Mouse (Mus musculus) heart, adult 2 months (tissue): ENCODE measurements around the gene C8a. TPM values are rescaled to one million over a fixed set of nuclear protein-coding genes. Genes with fewer than 3 reads are reported as not detected.
A peak's percentile ranks its signal among the peaks of the same experiment; 100 is the strongest.

Experiments used
- DNase-seq, 2 experiments: peaks; one replicate each; pipeline ENCODE4 v3.0.0; 2021
- H3K27ac ChIP-seq: fragments of 200-600 bp; 2 replicates; pipeline ENCODE4 v1.8.1; 2022
- H3K27me3 ChIP-seq: fragments of 200-500 bp; 2 replicates; pipeline ENCODE4 v1.6.1; 2012; ENCODE audit warnings: mild to moderate bottlenecking, low read length, inconsistent platforms, mixed read lengths; ENCODE audit not compliant: control insufficient read depth, insufficient read depth
- H3K36me3 ChIP-seq: fragments of 200-500 bp; 2 replicates; pipeline ENCODE4 v1.6.1; 2012; ENCODE audit warnings: low read length, inconsistent platforms; ENCODE audit not compliant: control insufficient read depth, insufficient read depth
- H3K4me1 ChIP-seq: fragments of 200-500 bp; 2 replicates; pipeline ENCODE4 v1.6.1; 2011; ENCODE audit warnings: low read length; ENCODE audit not compliant: control insufficient read depth, insufficient read depth
- H3K4me3 ChIP-seq: fragments of 200-600 bp; 2 replicates; pipeline ENCODE4 v1.8.1; 2022
- H3K79me2 ChIP-seq: fragments of 200-500 bp; replicated peaks from 2 replicates; pipeline ENCODE4 v1.6.1; 2012; ENCODE audit warnings: mild to moderate bottlenecking, inconsistent platforms, low read length, moderate library complexity, mixed read lengths; ENCODE audit not compliant: control insufficient read depth, insufficient read depth
- H3K9ac ChIP-seq: fragments of 200-500 bp; 2 replicates; pipeline ENCODE4 v1.6.1; 2012; ENCODE audit warnings: low read depth, mild to moderate bottlenecking, control low read depth, inconsistent platforms, low read length, mixed read lengths
- CTCF ChIP-seq: fragments of 200-600 bp; IDR thresholded peaks from 2 replicates; pipeline ENCODE4 v1.8.1; 2022; ENCODE audit warnings: antibody characterized with exemption, mild to moderate bottlenecking, moderate library complexity
- EP300 ChIP-seq: fragments of 200-500 bp; IDR thresholded peaks from 2 replicates; pipeline ENCODE4 v1.6.1; 2011; ENCODE audit warnings: low read depth, low read length, control low read depth; ENCODE audit not compliant: insufficient read depth
- POLR2A ChIP-seq: fragments of 200-500 bp; IDR thresholded peaks from 2 replicates; pipeline ENCODE4 v1.6.1; 2011; ENCODE audit warnings: mild to moderate bottlenecking, low read depth, low read length, control low read depth; ENCODE audit not compliant: insufficient read depth
- WGBS: fragments of 180-500 bp; shearing (Covaris S2); methylation state at CpG from one replicate; pipeline ENCODE4 v1.1.7; 2018; 5-methylcytosine and 5-hydroxymethylcytosine counted together
- intact Hi-C: fragments of 180-260 bp; cut with DNase I; formaldehyde crosslinking; loops from one replicate; pipeline ENCODE4 v1.15.1; 2025
- long read RNA-seq: library from polyadenylated mRNA; stranded (forward); transcript quantifications from one replicate; pipeline ENCODE4 v2.0.0, GENCODE M21; 2021
- polyA plus RNA-seq: library from polyadenylated mRNA; depleted of rRNA; stranded (reverse); fragments of >200 nt; gene quantifications from 2 replicates; pipeline ENCODE4 v1.2.3, GENCODE M21; 2012; rRNA removed
- total RNA-seq, 2 experiments: library from RNA; stranded (reverse); gene quantifications; 2 replicates each; pipeline ENCODE4 v1.2.3; 2021

Gene C8a
- total RNA-seq, result not detected
- not detected in 2 replicates for polyA plus RNA-seq
- long read RNA-seq, result 0 reads

DNA sequence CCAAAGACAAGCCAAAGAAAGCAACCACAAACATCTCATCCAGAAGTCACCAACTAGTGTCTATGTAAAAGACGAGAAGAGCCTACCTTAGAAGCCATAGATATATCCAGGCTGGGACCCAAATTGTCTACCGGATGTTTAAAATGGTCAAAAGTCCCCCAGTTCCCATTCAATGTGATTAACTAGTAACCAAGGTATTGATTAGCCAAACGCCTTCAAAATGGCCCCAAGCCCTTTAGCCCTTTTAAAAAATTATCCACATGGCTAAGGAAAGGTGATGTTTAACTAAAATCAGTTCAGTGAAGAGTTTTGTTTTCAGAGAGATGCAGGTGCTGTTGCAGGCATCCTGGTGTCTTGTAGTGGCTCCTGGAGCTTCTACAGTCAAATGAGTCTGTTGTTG is at the start of gene C8a:
C8a (minus strand) TSS at position 76 of the 400 bp plus-strand sequence.
- Histone ChIP-seq H3K27me3 (no peaks in the 10 kb centered on the region), H3K4me1 (no peaks in the 10 kb centered on the region), H3K36me3 (no peaks in the 10 kb centered on the region), H3K27ac (no peak within 1 kb of the TSS), H3K9ac (no peak within 1 kb of the TSS), H3K79me2 (no peaks in the 10 kb centered on the region), H3K4me3 (no peak within 1 kb of the TSS)
- TF ChIP-seq CTCF, result no peak
- no peak for TF ChIP-seq POLR2A
- no peak for TF ChIP-seq EP300
- intact Hi-C loops, result no loop called here
- 74% methylated on average over 3 of the region's 3 CpGs for WGBS
- DNase-seq, result no peak

DNA sequence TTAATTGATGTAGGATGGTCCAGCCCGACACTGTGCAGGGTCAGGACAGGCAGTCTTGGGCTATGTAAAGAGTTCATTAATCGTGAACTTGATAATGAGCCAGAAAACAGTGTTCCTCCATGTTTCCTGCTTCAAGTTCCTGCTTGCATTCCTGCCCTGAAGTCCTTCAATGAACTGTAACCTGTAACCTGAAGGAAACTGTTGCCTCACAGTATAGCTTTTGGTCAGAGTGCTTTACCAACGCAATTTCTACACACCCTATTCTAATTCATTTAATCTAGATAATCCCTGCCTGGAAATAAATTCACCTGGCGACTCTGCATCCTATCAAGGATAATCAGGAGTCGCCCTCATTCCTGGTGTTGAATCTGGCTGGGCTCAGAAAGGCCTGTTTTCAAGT is 49.2 kb upstream of the C8a start:
- WGBS, result 79% methylated on average over 5 of the region's 5 CpGs
- TF ChIP-seq EP300 (no peak), POLR2A (no peak), CTCF (no peak)
- H3K9ac ChIP-seq, result no peak overlapping the region
- H3K79me2 ChIP-seq, result no peaks in the 10 kb centered on the region
- H3K27me3 ChIP-seq, result no peaks in the 10 kb centered on the region
- no peak overlapping the region for H3K27ac ChIP-seq
- DNase-seq, result no peak
- intact Hi-C loops, result no loop called here
- no peaks in the 10 kb centered on the region for H3K36me3 ChIP-seq
- no peak overlapping the region for H3K4me3 ChIP-seq
- no peaks in the 10 kb centered on the region for H3K4me1 ChIP-seq

DNA sequence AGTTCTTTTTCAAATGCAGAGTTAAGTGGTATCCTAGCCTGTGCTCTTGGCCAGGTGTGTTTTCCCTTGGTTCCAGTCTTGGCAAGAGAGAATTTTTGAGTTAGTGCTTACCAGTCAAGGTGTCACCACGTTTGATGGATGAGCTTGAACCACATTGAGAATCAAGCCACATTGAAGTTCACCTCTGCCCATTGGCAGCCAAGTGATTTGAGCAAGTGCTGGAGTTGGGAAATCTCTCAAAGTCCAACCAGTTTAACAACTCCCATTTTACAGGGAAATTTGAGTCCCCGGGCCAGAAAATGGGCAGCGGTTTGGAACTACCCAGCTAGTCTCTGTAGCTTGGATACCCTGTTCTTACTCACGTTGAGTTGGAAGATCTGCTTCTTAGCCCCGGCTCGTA is 41.8 kb upstream of the C8a start:
- no peaks in the 10 kb centered on the region for H3K27me3 ChIP-seq
- no peaks in the 10 kb centered on the region for H3K79me2 ChIP-seq
- intact Hi-C loops, result no loop called here
- no peak overlapping the region for H3K4me3 ChIP-seq
- WGBS, result 81% methylated on average over 6 of the region's 6 CpGs
- TF ChIP-seq CTCF (no peak), POLR2A (no peak), EP300 (no peak)
- no peaks in the 10 kb centered on the region for H3K4me1 ChIP-seq
- H3K36me3 ChIP-seq, result no peaks in the 10 kb centered on the region
- DNase-seq, result no peak
- H3K27ac ChIP-seq, result no peak overlapping the region
- H3K9ac ChIP-seq, result no peak overlapping the region

DNA sequence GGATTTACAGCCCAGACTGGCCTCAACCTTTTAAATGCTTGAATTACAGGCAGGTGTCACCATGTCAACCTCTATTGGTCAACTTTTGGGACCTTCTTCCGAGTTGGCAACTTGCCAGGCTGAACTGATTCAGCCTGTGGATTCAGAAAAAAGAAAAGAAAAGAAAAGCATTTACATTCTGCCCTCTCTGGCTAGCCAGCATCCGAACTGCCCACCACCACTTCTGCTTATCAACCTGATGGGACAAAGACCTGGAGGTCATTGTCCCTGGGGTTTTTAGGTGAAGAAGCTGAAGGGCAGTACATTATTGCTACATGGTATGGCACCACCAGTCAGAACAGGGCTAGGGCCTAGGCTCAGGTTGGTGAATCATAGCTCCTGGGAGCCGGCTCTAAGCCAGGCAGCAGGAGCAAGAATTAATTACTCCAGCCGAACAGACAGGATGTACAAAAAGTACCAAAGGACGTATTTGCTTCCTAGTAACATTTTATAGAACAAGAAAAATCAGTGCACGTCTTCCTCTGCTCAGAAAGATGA is 38.6 kb upstream of the C8a start:
- no peak for TF ChIP-seq EP300
- TF ChIP-seq POLR2A, result no peak
- no peak for TF ChIP-seq CTCF
- no peak overlapping the region for H3K27ac ChIP-seq
- DNase-seq, result no peak
- no peaks in the 10 kb centered on the region for H3K27me3 ChIP-seq
- intact Hi-C loops, result loop anchor here (5.0 kb wide), 1 partner anchor 88 kb away; no protein-coding TSS in a partner anchor
- H3K4me1 ChIP-seq, result no peaks in the 10 kb centered on the region
- no peaks in the 10 kb centered on the region for H3K36me3 ChIP-seq
- no peak overlapping the region for H3K9ac ChIP-seq
- WGBS, result 54% methylated on average over 6 of the region's 6 CpGs
- no peak overlapping the region for H3K4me3 ChIP-seq
- no peaks in the 10 kb centered on the region for H3K79me2 ChIP-seq

DNA sequence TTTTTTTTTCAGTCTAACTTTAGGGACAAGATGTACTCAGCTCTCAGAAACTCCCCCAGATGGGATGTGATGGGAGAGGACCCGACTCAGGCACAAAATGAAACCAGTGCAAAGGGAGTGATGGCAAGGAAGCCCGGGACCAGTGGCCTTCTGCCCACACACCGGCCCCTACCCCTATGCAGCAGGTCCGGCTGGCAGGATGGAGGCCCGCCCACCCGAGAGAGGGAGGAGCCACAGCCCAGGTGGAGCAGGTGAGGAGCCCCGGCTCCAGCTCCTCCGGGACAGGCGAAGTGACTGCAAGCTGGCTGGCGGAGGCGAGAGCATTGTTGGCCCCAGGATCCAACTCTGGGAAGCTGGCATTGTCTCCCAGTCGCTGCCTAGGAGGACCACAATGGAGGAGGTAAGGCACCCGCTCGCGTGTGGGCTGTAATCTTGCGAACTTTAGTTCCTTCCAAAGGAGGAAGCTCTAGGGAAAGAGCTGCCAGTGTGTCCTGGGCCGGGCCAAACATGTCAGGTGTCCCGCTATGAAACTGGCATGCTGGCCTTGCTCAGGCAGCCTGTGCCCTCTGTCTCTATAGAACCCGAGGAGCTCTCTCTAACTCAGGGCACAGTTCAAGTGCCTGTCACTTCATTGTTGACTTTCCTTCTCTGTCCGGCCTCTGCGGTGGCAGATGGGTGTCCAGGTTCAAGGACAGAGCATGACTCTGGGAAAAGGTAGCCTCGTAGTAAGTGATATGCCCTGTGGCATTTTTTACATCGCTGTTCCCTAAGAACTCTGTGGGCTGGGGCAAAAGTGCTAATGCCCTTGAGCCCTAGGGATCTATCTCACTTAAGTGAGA is 37.3 kb upstream of the C8a start, which contains the start of gene Fyb2:
Fyb2 (plus strand) TSS at position 166 of the 839 bp plus-strand sequence.
- no peak for TF ChIP-seq EP300
- TF ChIP-seq POLR2A, result no peak
- no peak for TF ChIP-seq CTCF
- WGBS, result 27% methylated on average over 23 of the region's 23 CpGs
- Histone ChIP-seq H3K27me3 (no peaks in the 10 kb centered on the region), H3K4me1 (no peaks in the 10 kb centered on the region), H3K79me2 (no peaks in the 10 kb centered on the region), H3K4me3 (no peak within 1 kb of the TSS), H3K36me3 (no peaks in the 10 kb centered on the region), H3K27ac (no peak within 1 kb of the TSS), H3K9ac (no peak within 1 kb of the TSS)
- DNase-seq, result no peak
- intact Hi-C loops, result loop anchor here (5.0 kb wide), 1 partner anchor 89 kb away; no protein-coding TSS in a partner anchor

DNA sequence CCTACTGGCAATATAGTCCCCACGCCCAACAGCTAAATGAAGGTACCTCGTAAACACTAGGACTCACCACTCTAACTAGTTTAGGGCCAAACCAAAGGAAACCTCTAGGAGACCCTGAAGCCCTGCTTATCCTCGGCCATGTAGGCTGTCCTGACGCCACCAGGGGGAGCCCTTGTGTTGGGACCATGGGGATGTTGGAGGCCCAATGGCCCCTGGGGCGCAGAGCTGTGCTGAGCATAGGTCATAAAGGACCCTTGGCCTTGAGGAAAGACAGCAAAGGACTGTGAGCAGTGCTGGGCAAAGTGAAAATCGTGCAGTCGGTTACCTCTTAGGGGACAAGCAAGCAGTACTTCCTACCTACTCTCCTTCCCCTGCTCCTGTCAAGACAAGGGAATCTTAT is 35.5 kb upstream of the C8a start:
- TF ChIP-seq CTCF (peak; percentile 88), POLR2A (no peak), EP300 (no peak)
- 37% methylated on average over 7 of the region's 7 CpGs for WGBS
- Histone ChIP-seq H3K79me2 (no peaks in the 10 kb centered on the region), H3K9ac (no peak overlapping the region), H3K36me3 (no peaks in the 10 kb centered on the region), H3K4me3 (no peak overlapping the region), H3K27me3 (no peaks in the 10 kb centered on the region), H3K27ac (no peak overlapping the region), H3K4me1 (no peaks in the 10 kb centered on the region)
- intact Hi-C loops, result loop anchor here (1.0 to 5.0 kb wide), 2 partner anchors 91 to 211 kb away; no protein-coding TSS in a partner anchor
- peak; percentile 45 to 73 for DNase-seq
